Mouse (Mus musculus) fibroblast of lung, adult 2 months (primary cell): ENCODE results near the gene Dvl2.
A peak's percentile ranks its signal among the peaks of the same experiment; 100 is the strongest.
"Not testable (repeated sequence)": the region's sequence is repeated elsewhere in the genome, so short reads cannot be mapped to it uniquely, and the experiment has no call there.

Experiments
- DNase-seq: peaks from one replicate; pipeline ENCODE4 v3.0.0-alpha.2; 2011; ENCODE audit warnings: low read depth

Dvl2 gene

DNA sequence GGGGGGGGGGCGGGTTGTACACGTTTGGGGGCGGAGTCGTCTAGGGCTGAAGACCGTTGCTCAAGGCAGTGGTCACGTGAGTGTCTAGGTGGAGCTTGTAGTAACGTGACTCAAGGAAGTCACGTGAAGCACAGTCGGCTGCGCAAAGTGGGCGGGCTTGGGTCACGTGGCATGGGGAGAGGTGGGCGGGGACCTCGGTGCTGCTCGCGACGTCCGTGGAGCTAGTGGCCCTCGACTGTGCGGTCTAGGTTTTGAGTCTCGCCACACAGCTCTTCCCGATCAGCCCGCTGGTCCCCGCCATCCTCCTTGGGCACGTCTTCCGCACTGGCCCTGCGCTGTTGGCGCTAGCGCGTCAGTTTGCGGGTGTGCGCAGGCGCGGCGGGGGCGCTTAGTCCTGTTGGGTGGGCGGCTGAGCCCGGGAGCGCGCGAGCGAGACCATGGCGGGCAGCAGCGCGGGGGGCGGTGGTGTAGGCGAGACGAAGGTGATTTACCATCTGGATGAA, at the start of gene Dvl2:
Gene Dvl2, plus strand, starts transcription at position 200 of the 503 bp plus-strand sequence.
- DNase-seq = peak; percentile 94

DNA sequence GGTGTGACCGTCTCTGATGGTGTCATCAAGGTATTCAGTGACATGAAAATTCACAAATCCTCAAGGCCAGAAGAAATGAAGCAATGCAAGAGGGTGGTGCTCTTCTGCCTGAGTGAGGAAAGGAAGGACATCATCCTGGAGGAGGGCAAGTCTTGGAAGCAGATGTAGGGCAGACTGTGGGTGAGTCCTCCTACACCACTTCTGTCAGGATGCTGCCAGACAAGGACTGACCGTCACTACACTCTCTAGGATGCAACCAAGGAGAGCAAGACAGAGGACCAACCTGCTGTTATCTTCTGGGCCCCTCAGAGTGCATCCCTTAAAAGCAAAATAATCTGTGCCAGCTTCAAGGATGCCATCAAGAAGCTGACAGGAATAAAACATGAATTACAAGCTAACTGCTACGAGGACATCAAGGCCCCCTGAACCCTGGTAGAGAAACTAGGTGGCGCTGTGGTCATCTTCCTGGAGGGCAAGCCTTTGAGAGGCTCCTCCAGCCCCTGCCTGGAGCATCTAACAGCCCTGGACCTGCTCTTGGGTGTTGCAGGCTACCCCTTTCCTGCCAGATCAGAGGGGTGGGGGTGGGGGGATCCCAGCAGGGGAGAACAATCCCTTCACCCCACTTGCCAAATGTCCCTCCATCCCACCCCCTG, 49.5 kb upstream of the Dvl2 start:
- DNase-seq = no peak

DNA sequence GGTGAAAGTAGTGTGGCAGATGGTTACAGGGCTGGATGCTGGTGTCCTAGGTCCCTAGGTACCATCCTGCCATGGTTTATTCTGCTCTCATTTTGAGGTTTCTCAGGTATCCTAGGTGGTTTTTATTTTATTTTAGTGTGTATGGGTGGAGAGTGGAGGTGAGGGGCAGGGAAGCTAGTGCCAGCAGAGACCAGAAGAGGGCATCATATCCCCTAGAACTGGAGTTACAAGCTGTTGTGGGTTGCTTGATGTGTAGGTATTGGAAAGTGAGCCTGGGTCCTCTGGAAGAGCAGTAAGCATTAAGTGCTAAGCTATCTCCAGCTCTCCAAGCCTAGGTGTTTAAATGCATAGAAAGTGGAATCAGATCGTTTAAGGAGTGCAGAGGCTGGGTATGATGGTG, 48.1 kb upstream of the Dvl2 start:
- no peak for DNase-seq

DNA sequence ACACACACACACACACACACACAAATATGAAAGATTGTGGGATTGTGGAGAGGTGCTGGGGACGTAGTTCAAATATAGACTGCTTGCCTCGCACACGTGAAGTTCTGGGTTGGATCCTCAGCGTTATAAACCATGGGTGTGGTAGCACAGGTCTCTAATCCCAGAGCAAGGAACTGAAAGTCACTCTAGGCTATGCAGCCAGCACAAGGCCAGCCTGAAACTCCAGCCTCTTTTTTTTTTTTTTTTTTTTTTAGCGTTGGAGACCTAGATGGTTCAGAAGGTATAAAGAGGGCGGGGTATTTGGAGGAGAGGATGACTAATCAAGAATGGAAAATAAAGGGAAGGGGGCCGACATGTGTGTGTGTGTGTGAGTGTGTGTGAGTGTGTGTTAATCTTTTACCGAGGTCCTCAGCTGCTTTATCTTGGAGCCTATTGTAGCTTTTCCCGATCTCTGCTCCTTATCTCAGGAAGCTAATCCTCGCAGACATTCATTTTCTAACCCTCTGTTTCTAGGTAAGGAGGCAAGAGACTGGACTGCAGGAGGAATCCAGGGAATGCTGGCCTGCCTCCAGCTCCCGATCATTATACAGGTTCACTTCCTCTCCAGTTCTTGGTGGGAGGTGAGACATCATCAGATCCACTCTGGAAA, 47.0 kb upstream of the Dvl2 start:
- DNase-seq = no peak

DNA sequence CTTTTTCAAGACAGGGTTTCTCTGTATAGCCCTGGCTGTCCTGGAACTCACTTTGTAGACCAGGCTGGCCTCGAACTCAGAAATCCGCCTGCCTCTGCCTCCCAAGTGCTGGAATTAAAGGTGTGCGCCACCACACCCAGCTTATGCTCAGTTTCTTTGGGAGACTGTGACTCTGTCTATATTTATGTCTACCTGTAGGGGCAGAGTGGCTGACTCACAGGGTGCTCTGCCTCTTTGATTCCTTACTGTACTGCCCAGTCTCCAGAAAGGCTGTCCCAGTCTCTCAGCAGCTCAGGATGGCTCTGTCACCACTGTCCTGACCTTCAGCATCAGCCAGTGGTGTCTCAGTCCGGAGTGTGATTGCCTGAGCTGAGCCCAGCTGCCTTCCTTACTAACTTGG, 44.8 kb upstream of the Dvl2 start:
- DNase-seq = not testable (repeated sequence)

DNA sequence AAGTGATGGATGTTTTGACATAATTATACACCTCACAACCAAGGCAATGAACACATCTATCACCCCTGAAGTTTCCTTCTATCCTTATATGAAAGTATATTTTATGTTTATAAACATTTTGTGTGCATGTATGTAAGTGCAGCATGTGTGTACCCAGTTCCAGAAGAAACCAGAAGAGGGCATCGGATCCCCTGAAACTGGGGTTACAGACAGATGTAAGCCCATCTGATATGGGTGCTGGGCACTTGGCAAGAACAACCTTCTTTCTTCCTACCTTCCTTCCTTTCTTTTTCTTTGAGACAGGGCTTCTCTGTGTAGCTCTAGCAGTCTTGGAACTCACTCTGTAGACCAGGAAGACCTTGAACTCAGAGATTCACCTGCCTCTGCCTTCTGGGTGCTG, 44.2 kb upstream of the Dvl2 start:
- no peak for DNase-seq

DNA sequence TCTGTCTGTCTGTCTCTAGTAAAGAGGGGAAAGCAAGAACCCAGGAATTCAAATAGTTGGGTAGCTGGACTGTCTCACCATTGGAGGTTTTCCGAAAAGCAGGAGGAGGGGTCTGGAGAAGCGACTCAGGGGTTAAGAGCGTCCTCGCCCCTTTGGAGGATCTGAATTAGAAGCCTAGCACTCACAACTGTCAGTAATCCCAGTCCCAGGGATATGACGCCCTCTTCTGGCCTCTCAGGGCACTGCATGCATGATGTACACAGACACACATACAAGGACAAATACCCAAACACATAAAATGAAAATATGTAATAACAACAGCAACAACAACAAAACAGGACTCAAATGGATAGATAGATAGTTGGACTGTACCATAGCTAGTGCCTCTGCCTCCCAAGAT, 39.8 kb upstream of the Dvl2 start:
- no peak for DNase-seq

DNA sequence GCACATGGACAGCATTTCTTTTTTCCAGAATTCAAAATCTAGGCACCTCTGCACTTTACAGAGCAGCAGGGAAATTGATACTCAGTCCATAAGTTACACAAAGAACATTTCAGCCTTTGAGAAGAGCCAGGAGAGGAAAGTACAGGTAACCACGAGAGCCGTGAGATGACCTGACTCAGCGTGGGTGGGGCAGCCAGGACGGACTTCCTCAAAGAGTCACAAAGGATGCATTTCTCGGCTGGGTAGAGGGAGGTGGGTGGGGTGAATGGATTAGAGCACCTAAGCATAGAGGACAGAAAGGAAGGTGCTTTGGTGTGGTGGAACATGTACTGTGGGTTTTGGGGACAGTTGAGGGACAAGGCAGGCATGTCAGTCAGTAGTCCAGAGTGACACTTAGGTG, 38.6 kb upstream of the Dvl2 start:
- DNase-seq = no peak

DNA sequence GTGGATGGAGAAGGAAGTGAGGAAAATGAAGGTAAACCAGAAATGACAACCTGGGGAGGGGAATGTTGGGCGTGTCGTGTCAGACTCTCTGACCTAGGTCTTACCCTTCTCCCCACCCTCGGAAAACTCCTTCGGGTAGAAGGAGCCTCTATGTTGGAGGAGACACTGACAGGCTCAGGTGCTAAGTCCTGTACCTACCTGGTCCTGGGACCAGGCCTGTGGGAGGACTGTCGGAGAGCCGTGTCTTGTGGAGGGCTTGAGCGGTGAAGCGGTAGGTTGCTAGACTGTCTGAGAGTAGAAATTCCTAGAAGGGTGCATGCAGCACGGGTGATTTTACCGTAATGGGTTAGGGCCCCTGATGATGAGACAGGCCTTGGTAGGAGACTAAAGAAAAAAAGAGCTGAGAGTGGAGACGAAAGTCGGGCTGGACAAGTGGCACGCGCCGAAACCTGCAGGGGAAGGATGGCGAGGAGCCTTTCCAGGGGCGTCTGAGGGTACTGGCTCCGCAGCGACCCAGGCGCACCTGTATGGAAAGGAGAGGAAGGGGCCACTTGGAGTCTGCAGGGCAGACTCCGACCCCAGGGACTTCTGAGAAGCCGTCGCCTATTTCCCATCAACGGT, 35.6 kb upstream of the Dvl2 start, which contains the start of gene Cldn7:
Gene Cldn7, plus strand, starts transcription at position 130 of the 621 bp plus-strand sequence.
- DNase-seq = no peak

DNA sequence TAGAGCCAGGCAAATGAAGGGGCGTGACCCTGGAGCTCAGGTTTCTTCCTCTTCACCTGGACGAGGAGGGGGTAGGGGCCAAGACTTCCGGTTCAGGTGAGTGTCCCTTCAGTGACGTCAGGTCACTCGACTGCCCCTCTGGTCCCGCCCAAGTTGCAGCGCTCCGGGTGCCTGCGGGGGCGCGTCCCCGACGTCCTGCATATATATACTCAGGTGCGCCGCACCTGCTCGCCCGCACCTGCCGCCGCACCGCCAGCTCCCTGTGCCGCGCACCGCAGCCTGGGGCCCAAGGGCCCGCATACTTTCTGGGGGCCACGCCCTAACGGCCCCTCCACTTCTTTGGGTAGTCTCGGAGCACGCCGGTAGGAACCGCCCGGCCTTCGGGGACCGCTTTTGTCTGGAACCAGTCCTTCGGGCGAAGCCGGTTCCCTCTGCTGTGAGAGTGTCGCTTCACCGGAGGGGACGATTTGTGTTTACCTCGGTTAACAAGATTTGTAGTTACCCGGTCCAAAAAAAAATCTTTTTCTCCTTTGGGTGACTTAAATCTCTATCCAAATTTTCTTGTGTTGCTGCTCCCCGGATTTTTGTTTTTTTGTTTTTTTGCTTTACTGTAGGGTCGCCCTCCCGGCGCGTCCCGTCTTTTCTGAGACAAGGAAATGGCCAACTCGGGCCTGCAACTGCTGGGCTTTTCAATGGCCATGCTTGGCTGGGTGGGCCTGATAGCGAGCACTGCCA, 35.0 kb upstream of the Dvl2 start:
- no peak for DNase-seq

DNA sequence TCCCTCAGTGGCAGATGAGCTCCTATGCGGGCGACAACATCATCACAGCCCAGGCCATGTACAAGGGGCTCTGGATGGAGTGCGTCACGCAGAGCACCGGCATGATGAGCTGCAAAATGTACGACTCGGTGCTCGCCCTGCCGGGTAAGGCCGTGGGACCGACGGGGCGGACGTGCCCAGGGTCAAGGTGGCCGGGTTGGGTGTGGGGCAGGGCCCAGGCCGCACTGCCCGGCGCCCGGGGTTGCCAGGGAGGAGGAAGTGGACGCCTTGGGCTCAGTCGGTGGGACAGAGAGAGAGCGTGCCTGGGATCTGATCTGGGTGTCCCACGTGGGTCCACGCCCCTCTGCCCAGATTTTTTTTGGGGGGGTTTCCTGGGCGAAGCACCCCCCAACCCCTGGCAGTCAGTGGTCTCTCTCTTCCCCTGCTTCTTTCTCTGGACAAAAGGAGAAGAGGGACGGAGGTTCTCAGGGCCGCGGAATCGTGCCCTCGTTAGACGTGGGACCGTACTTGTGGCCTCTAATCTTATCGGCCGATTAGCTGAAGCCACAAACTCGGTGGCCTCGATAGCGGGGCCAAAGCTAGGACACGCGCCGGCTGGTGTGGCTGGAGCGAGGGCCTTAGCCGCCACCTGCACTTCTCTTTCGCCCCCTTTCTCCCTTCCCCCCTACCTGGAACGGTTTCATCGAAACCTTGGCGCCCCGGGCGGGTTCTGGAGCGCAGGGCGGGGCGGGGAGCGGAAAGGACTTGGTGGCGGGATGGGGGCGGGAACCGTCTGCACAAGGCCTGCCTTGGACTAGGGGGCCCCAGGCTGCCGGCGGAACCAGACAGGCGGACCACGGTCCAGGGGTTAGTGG, 34.2 kb upstream of the Dvl2 start:
- no peak for DNase-seq

DNA sequence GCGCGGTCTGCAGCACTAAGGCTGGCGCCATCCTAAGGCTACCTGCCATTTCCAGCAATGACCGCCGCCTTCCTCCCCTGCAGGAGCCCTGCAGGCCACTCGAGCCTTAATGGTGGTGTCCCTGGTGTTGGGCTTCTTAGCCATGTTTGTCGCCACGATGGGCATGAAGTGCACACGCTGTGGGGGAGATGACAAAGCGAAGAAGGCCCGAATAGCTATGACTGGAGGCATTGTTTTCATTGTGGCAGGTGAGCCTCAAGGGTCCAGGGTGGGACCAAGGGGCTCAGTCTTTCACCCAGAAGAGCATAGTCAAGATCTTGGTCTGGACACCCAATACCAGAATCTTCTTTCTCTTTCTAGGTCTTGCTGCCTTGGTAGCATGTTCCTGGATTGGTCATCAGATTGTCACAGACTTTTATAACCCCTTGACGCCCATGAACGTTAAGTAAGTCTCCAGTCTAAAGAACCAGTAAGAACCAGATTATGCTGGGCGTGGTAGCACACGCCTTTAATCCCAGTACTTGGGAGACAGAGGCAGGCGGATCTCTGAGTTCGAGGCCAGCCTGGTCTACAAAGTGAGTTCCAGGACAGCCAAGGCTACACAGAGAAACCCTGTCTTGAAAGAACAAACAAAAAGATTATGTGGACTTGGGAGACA, 33.4 kb upstream of the Dvl2 start:
- DNase-seq = no peak

DNA sequence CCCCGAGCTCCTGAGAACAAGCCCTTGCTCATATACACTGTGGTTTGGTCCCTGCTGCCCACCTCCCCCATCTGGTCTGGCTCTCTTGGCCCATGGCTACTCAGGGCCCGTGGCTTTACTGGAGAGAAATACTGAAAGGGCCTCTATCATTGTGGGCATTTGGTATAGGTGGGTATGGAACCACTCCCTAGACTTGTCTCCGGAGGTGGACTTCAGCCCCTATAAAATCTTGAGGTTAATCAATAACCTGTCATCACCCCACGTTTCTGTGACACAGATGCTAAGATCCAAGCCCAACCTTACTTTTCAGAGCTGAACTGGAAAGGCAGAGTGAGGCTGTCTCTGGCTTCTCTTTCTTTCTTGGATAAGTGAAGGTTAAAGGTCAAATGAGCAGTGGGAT, 31.6 kb upstream of the Dvl2 start:
- no peak for DNase-seq

DNA sequence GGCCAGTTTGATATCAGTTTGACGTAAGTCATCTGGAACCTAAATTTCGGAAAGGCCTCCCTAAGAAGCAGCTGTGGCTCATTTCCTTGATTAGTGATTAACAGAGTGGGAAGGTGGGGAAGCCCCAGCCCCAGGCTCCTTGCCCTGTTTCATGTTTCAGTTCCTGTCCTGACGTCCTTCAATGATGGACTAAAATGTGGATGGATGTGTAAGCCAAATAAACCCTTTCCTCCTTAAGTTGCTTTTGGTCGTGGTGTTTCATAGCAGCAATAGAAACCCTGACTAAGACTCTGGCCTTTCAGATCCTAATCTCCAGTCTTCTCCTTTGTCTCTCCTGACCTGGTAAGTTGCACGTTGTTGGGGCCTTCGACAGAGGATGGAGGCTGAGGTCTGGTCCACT, 30.2 kb upstream of the Dvl2 start:
- no peak for DNase-seq

DNA sequence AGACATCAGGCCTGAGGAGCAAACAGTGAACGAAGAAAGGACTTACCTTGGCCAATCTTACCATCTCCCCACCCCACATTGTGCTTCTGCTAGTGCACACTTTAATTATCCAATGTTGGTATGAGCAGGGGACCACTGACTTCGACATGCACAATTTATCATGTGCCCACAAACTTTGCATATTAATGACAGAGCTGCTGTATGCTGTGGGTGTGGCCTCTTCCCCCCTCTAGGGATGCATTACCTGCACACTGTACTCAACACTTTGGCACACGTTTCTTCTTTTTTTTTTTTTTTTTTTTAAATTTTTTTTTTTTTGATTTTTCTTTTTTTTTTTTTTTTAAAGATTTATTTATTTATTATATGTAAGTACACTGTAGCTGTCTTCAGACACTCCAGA, 29.6 kb upstream of the Dvl2 start:
- DNase-seq = no peak

DNA sequence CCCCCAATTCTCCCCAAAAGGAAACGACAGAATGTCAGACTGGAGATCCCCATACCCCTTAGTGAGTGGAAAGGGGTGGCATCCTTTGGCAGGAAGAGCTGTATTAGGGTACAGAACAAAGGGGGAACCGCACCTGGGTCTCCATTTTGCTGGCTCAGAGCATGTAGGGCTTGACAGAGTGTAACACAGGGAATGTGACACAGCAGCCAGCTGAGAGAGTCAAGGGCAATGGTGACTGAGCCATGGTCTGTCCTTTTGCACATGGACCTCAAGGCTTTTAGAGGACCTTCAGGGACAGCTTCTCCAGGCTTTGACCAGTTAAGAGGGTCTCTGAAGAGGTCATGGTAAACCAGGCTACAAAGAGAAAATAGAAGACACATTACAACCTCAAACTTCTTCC, 25.5 kb upstream of the Dvl2 start:
- no peak for DNase-seq

DNA sequence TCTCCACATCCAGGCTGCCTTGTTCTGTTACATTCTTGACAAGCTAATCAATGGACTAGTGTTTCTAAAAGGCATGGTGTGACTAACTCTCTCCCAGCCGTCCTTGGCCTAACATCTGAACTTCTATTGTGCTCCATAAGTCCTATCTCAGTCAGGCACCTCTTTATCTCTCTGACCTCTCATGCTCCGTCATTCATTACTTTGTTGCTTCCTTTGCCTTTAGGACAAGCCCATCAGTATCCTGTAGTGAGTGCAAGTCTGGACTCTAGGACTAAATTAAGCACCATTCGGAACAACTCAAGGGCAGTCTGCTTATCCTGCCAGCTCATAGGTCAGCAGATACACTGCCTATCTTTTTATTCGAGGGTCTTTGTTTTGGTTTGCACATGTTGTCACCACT, 24.1 kb upstream of the Dvl2 start:
- DNase-seq = no peak

DNA sequence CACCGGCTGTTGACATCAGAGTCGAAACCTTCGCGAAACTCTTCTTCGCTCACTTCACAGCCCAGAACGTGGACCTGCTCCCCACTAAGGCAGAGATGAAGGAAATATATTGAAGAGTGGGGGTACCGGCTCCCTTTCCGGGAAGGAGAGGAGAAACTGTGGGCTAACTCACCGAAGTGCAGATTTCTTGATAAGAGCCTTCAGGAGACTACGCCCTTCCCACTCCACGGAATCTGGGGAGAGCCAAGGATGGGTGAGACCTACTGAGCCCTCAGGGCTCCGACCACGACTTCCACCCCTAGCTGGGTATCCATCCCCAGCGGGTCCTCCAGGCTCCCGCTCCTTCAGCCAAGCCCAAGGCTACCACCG, 20.6 kb upstream of the Dvl2 start:
- DNase-seq = no peak

DNA sequence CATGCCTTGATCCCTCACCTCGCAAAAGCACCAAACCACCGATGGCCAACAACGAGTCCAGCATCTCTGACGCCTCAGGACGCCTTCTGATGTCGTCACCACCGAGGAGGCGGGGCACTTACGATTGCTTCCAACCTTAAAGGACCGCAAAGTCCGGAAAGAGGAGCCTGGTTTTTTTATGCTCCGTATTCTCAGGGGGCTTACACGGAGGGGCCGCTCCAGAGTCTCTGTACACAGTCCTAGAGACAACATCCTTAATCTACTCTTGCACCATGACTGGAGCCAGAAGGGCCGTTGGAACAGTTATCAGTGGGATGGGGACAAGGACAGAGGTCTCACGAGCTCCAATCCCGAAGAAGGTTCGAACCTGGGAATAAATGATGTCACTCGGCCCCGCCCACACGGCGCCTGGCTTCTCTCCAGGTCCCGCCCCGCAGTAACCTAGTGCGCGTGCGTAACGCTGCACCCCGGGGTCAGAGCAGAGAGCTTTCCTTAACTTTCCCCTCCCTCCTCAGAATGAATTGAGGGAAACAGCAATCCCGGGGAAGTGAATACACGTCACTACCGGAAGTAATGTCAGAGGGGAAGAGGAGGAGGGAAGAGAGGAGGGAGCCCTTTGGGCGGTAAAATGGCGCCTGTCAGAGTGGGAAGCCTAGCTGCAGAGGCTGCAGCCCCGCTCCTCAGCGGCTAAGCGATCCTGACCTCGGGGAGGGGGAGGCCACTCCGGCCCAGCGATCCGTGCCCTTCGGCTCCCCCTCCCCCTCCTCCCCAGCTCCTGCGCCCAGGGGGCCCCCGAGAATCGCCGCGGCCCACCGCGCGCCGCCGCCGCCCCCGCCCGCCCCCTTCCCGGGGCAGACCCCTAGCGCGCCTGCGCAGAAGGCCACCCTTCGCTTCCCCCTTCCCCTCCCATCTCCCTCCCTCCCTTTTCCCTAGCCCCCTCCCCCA, 19.9 kb upstream of the Dvl2 start:
- DNase-seq = peak; percentile 98

DNA sequence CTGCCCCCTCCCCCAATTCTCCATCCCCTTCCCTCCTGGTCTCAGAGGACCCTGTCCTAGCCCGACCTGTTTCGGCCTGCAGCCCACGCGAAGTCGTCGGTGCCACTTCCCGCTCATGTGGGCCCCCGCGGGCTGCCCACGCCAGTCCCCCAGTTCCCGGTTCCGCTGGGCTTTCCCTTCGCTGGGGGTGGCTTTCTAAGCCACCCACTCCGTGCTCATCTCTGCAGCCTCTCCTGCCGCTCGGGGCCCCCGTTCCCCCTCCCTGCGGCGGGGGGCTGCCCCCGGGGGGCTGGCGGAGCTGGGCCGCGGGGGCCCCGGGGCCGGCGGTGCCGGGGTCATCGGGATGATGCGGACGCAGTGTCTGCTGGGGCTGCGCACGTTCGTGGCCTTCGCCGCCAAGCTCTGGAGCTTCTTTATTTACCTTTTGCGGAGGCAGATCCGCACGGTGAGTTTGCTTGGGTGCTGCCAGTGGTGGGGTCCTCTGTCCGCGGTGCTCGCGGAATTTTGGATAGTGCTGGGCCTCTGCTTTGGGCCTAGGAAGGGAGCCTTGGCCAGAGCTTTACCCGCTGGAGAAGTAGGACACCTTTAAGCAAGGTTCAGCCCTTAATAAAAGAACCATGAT, 19.1 kb upstream of the Dvl2 start, which contains the start of gene Ctdnep1:
Gene Ctdnep1, plus strand, starts transcription at position 16 of the 622 bp plus-strand sequence.
- no peak for DNase-seq
